ENCODE assay signal across 19 mouse cellular contexts in the genomic region with DNA sequence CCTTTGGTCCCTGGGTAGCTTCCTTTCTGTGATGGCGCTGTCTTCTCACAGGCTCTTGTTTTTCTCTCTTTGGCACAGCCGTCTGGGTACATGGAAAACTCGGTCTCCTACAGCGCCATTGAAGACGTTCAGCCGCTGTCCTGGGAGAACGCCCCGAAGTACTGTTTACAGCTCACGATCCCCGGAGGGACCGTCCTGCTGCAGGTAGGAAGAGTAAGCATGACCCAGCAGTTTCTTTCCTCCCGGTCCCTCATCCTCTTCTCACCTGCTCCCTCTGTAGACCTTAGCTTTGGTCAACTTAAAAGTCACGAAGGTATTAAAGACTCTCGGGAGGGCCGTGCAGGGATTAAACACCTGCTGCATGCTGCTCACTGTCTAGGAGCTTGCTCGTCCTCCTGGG.
DNase-seq lines count a peak whose midpoint lies in the region; ATAC-seq and TF ChIP-seq lines count a peak whose summit lies in the region.
"Had no signal": no experiment of that assay in that cellular context is flagged by ENCODE, and none has a peak within 500 bp of the region (broad histone marks: within the 10 kb centered on the region; RNA-seq: fewer than 3 reads in every experiment).

No protein-coding gene starts in this region.

- no peak overlapping the region for H3K9ac ChIP-seq in midbrain, postnatal 0 days (replicated peaks; ENCODE audit: low read length, poor library complexity, severe bottlenecking)
- H3K9ac ChIP-seq in ES-E14 (ENCODE audit: insufficient read depth, low read depth, low read length, poor library complexity, severe bottlenecking) = no peak overlapping the region
- H3K9ac ChIP-seq: embryonic facial prominence, embryonic 12.5 days; forebrain, embryonic 12.5 days; forebrain, postnatal 0 days had no signal

- no peaks in the 10 kb centered on the region for H3K9me3 ChIP-seq in midbrain, embryonic 10.5 days (replicated peaks)
- no peaks in the 10 kb centered on the region for H3K9me3 ChIP-seq in midbrain, postnatal 0 days (ENCODE audit: low read length)
- H3K9me3 ChIP-seq in ES-E14 (ENCODE audit: control insufficient read depth, insufficient read depth, low read depth, low read length) = no peaks in the 10 kb centered on the region
- H3K9me3 ChIP-seq: embryonic facial prominence, embryonic 10.5 days; embryonic facial prominence, embryonic 12.5 days; forebrain, embryonic 12.5 days had no signal

- H3K4me1 ChIP-seq in midbrain, embryonic 10.5 days = peaks cover 30% of the 10 kb centered on the region
- peaks cover 13% of the 10 kb centered on the region; the same call in 1 of the 2 replicates for H3K4me1 ChIP-seq in midbrain, postnatal 0 days (ENCODE audit: insufficient read depth, low read length)
- peaks cover 1 to 31% of the 10 kb centered on the region in 2 experiments; a peak in 3 of 4 replicates for H3K4me1 ChIP-seq in ES-E14 (ENCODE audit: control insufficient read depth in 2 of 2, insufficient read depth in 2 of 2, low read length in 2 of 2, poor library complexity in 1 of 2)

- no peak overlapping the region for H3K4me3 ChIP-seq in layer of hippocampus, adult 2 months
- no peak overlapping the region for H3K4me3 ChIP-seq in midbrain, embryonic 10.5 days
- H3K4me3 ChIP-seq in midbrain, postnatal 0 days (ENCODE audit: low read depth, low read length) = no peak overlapping the region
- no peak overlapping the region for H3K4me3 ChIP-seq in ES-E14 (ENCODE audit: insufficient read depth in 1 of 2, low read depth in 1 of 2, low read length in 2 of 2, poor library complexity in 1 of 2, severe bottlenecking in 1 of 2)
- H3K4me3 ChIP-seq: embryonic facial prominence, embryonic 10.5 days; embryonic facial prominence, embryonic 12.5 days; forebrain, embryonic 12.5 days had no signal

- 59% methylated on average over 16 of the region's 16 CpGs for WGBS in midbrain, embryonic 10.5 days
- 59% methylated on average over 16 of the region's 16 CpGs for WGBS in midbrain, postnatal 0 days

- no peak for DNase-seq in layer of hippocampus, adult 2 months (ENCODE audit: low spot score in 2 of 2)
- DNase-seq in layer of hippocampus, postnatal 10 days (ENCODE audit: low spot score in 2 of 2) = no peak
- DNase-seq in midbrain, embryonic 10.5 days (ENCODE audit: low spot score) = no peak
- DNase-seq in midbrain, postnatal 0 days (ENCODE audit: low spot score) = no peak
- no peak for DNase-seq in ES-E14 (ENCODE audit: low read depth, low spot score)
- no peak for DNase-seq in adipocyte (ENCODE audit: low spot score)
- DNase-seq: adrenal gland, adult 8-10 months; adrenal gland, postnatal 14 days; adrenal gland, postnatal 36 days; cerebellum, adult 11-12 months; cerebellum, adult 2 months; cerebellum, adult 9-10 months; cerebellum, postnatal 10 days; cerebellum, postnatal 25 days; forebrain, postnatal 0 days had no signal

- H3K4me2 ChIP-seq in midbrain, postnatal 0 days (ENCODE audit: low read depth, low read length, poor library complexity, severe bottlenecking) = no peak overlapping the region
- H3K4me2 ChIP-seq: embryonic facial prominence, embryonic 12.5 days; forebrain, embryonic 12.5 days had no signal

- no peak for TF ChIP-seq CTCF in layer of hippocampus, adult 2 months (conservative IDR thresholded peaks at IDR 0.05)
- no peak for TF ChIP-seq CTCF in midbrain, postnatal 0 days (IDR thresholded peaks at IDR 0.05)

- ATAC-seq in midbrain, postnatal 0 days (ENCODE audit: low FRiP score) = no peak
- ATAC-seq: forebrain, embryonic 14.5 days; forebrain, postnatal 0 days had no signal

- no peaks in the 10 kb centered on the region for H3K27me3 ChIP-seq in midbrain, embryonic 10.5 days (ENCODE audit: low read depth, poor library complexity, severe bottlenecking)
- no peaks in the 10 kb centered on the region for H3K27me3 ChIP-seq in midbrain, postnatal 0 days (ENCODE audit: insufficient read depth, low read length)
- H3K27me3 ChIP-seq: embryonic facial prominence, embryonic 12.5 days; forebrain, embryonic 12.5 days had no signal

- in situ Hi-C loops in ES-E14 (cut with MboI; ENCODE audit: low sequenced_read_pairs in 2 of 2, unreplicated experiment in 2 of 2) = no loop called here

- peaks cover 26% of the 10 kb centered on the region for H3K36me3 ChIP-seq in midbrain, embryonic 10.5 days
- no peaks in the 10 kb centered on the region for H3K36me3 ChIP-seq in midbrain, postnatal 0 days (ENCODE audit: insufficient read depth, low read length)
- peaks cover 8% of the 10 kb centered on the region; the same call in 1 of the 2 replicates for H3K36me3 ChIP-seq in ES-E14 (ENCODE audit: control insufficient read depth, insufficient read depth, low read length, poor library complexity, severe bottlenecking)

- peak overlapping the region; percentile 36; the same call in 1 of the 2 replicates for H3K27ac ChIP-seq in layer of hippocampus, adult 2 months
- 0 out of 2 replicates have a peak overlapping the region, but pooled peaks have one; percentile 17 for H3K27ac ChIP-seq in midbrain, embryonic 10.5 days (replicated peaks)
- no peak overlapping the region for H3K27ac ChIP-seq in midbrain, postnatal 0 days (ENCODE audit: low read depth, low read length)
- no peak overlapping the region; the same call in 1 of the 2 replicates for H3K27ac ChIP-seq in ES-E14 (ENCODE audit: insufficient read depth, low read depth, low read length, poor library complexity, severe bottlenecking)
- H3K27ac ChIP-seq: embryonic facial prominence, embryonic 10.5 days; embryonic facial prominence, embryonic 12.5 days; forebrain, embryonic 12.5 days had no signal

TF ChIP-seq in ES-E14, 5 proteins besides CTCF, POLR2A, EP300 and RAD21:
- TF ChIP-seq ZC3H11A (IDR thresholded peaks at IDR 0.05; ENCODE audit: borderline replicate concordance, low read depth, low read length) (no peak), MAFK (IDR thresholded peaks at IDR 0.05; ENCODE audit: insufficient read depth, low read depth, low read length) (peak; percentile 51; the same call in 1 of the 2 replicates), HCFC1 (IDR thresholded peaks at IDR 0.05; ENCODE audit: borderline replicate concordance, insufficient read depth, low read length) (no peak)

Comparison
In these comparisons a context has a peak if more than half of its experiments do, and no peak if none do; other contexts are left out.
1. H3K27ac ChIP-seq: peak in layer of hippocampus, adult 2 months (single experiment) and midbrain, embryonic 10.5 days (single experiment); none in midbrain, postnatal 0 days (single experiment) and ES-E14 (single experiment).